Mouse (Mus musculus): Measurements from ENCODE around the gene Fam167b.

GRCm38 (mm10) chr4:129557256-129557808, 21.0 kb downstream of the Fam167b start:
- no peak for TF ChIP-seq POLR2A (IDR thresholded peaks at IDR 0.05; ENCODE audit: borderline replicate concordance, extremely low read depth, low read depth, low read length)
- TF ChIP-seq CTCF (IDR thresholded peaks at IDR 0.05; ENCODE audit: insufficient read depth, low read length) = no peak

Data from lung, adult 2 months (tissue).